Mouse (Mus musculus) kidney, postnatal 4 days (tissue): ENCODE measurements around the gene Vmn1r14.
"Not testable (repeated sequence)": the region's sequence is repeated elsewhere in the genome, so short reads cannot be mapped to it uniquely, and the experiment has no call there.

Experiments used
- DNase-seq, 2 experiments: peaks; one replicate each; pipeline ENCODE4 v3.0.0; 2021; ENCODE audit warnings: mixed read lengths in 2 of 2

Gene Vmn1r14

DNA sequence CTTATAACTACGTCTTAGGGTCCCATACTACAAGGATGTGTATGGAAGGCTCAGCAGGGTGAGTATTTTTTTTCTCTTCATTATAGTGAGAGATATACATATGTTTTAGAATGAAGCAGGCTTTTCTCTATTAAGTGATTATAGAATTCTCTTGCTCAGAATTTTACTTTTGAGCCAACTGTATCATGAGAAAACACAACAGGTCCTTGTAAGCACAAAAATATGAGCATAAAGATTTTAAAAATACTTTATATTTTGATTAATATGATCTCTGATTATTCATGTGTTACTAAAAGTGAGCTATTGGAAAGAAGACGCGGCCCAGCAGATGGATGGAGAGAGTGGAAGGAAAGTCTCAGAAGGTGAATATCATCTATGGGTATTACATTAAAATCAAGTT is at the start of gene Vmn1r14:
TSS of gene Vmn1r14 (plus strand) at position 301 of the 400 bp plus-strand sequence.
- no peak for DNase-seq

DNA sequence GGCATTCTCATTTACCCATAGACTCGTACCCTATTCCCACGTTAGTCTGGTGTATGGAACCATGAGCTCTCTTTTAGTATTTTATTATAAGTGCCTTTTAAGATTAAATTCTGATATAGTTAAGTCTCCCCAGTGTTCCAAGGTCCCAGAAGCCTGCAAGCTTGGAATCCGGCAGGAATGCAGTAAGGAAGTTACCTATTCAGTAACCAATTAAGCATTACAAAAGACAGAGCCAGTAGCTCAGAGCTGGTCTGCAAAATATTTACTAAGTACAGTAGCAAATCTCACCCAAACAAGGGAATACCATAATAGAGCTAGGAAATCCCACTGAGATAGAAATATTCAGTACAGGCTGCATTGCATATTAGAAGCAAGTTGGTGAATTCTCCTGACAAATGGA is 41.5 kb upstream of the Vmn1r14 start:
- DNase-seq = peak in 1 of 2 experiments; percentile 20

DNA sequence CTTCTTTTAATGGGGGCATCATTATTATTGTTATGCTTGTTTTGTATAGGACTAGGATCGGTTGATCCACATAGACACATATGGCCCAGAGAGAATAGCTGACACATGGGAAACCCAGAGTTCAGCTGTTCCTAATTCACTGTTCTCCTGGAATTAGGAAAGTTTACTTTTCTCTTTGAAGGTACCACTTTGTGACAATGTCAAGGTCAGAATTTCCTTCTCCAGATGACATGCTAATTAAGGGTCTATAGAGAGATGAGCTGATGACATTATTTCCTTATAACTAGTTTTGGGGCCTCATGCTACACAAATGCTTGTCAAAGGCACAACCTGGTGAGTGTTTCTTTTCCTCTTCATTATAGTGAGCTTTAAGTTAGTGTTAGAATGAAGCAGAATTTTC is 28.5 kb upstream of the Vmn1r14 start, which contains the start of gene Vmn1r13:
TSS of gene Vmn1r13 (plus strand) at position 301 of the 400 bp plus-strand sequence.
- DNase-seq = not testable (repeated sequence)

DNA sequence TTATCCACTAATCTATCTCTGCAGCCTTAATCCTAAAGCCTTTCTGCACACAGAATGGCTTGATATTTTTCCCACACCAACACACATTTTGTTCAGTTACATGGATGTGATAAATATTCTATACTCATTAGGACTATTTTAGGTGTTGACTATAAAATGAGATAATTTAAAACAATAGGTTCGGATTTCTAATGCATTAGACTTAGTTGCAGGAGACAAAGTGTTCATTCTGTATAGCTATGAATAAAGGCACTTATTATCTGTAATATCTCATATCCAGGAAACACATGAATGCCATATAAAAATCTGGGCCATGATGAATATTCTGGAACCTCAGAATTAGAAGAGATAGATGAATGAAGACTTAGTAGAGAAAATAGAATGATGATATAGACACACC is 26.2 kb downstream of the Vmn1r14 start, which contains the start of gene Vmn1r15:
TSS of gene Vmn1r15 (plus strand) at position 301 of the 400 bp plus-strand sequence.
- no peak for DNase-seq

DNA sequence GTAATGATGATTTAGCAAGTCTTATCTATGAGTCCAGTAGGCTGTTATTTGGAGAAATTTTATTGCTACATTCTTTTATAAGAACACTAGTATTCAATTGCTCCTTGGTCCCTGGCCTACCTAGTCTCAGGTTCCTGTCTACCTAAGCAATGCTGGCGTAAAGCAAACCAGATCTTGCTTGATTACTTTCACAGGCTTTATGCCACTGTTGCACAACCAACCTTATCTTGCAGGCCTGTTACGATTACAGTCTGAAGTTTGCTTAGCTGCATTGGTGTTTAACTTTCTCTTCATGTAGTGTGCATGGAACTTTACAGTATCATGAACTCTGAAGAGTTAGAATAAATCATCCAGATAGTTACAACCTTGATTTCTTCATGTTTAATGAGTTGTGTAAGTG is 29.5 kb downstream of the Vmn1r14 start:
- DNase-seq = no peak

DNA sequence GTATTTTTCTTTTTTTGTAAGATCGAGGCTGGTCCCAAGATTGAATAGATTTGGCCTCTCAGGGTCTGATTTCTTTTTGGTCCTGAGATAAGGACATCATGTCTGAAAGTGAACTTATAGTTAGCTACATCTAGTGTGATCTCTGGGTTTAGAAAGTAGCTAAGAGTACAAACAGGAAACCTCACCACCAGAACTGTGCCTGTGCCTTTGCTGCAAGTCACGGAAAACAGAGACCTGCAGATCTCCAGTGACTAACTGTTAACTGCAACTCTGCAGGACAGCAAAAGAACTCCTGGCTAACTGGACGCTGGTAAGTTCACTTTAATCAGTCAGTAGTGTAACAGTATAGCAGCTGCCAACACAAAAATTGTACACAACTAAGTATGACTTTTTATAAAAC is 40.4 kb downstream of the Vmn1r14 start:
- DNase-seq = no peak

DNA sequence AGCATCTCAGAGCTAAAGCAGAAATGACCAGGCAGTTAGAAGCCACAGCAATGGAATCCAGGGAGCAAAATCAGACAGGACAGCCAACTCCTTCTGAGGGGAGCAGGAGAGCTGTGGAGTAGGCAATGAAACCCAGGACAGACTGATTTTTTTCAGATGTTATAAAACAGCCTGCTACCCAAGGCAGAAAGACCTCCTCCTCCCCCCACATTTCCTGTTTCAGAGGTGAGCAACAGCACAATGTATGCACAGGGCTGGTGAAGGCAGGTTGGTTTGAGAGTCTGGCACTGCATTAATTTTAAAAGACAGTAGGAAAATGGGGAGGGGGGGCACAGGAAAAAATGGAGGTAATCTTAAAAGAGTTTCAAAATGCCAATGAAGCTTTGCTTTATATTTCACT is 41.0 kb downstream of the Vmn1r14 start:
- no peak for DNase-seq

DNA sequence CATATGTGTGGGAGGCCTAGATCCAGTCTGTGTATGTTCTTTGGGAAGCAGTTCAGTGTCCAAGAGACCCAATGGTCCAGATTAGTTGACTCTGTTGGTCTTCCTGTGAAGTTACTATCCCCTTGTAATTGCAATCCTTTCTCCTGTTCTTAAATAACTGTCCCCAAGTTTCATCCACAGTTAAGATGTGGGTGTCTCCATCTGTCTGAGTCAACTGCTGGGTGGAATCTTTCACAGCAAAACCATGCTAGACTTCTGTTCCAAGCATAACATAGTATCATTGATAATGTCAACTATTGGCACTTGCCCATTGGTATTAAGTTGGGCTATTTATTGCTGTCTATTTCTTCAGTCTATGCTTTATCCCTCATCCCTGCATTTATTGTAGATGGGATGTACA is 47.5 kb downstream of the Vmn1r14 start:
- no peak for DNase-seq
